Mouse (Mus musculus) heart, postnatal 36 days (tissue): ENCODE data around the gene Serpina1f. TPM values are rescaled to one million over a fixed set of nuclear protein-coding genes. Genes with fewer than 3 reads are reported as not detected.
A peak's percentile ranks its signal among the peaks of the same experiment; 100 is the strongest.
"Not testable (repeated sequence)": the region's sequence is repeated elsewhere in the genome, so short reads cannot be mapped to it uniquely, and the experiment has no call there.

Experiments used
- DNase-seq, 2 experiments: peaks; one replicate each; pipeline ENCODE4 v3.0.0; 2021 to 2022
- intact Hi-C: fragments of 180-260 bp; cut with DNase I; formaldehyde crosslinking; loops from one replicate; pipeline ENCODE4 v1.15.1; 2025
- total RNA-seq, 2 experiments: library from RNA; stranded (reverse); gene quantifications; 2 replicates each; pipeline ENCODE4 v1.2.3; 2021

Gene Serpina1f
- total RNA-seq: not detected

GRCm38 (mm10) chr12:103695429-103695828 lies at the start of gene Serpina1f:
Serpina1f (minus strand) TSS chr12:103695529.
- intact Hi-C loops: no loop called here
- DNase-seq: no peak

GRCm38 (mm10) chr12:103737791-103738580 lies 42.7 kb upstream of the Serpina1f start:
- DNase-seq, intact Hi-C loops: not testable (repeated sequence)

GRCm38 (mm10) chr12:103735566-103735965 lies 40.2 kb upstream of the Serpina1f start:
- DNase-seq, intact Hi-C loops: not testable (repeated sequence)

GRCm38 (mm10) chr12:103735101-103735500 lies 39.8 kb upstream of the Serpina1f start:
- DNase-seq, intact Hi-C loops: not testable (repeated sequence)

GRCm38 (mm10) chr12:103711537-103711936 lies 16.2 kb upstream of the Serpina1f start:
- intact Hi-C loops: no loop called here
- no peak for DNase-seq

GRCm38 (mm10) chr12:103710405-103710804 lies 15.1 kb upstream of the Serpina1f start:
- DNase-seq: no peak
- intact Hi-C loops: no loop called here

GRCm38 (mm10) chr12:103706113-103706512 lies 10.8 kb upstream of the Serpina1f start:
- no peak for DNase-seq
- intact Hi-C loops: no loop called here

- intact Hi-C loops: no loop called here
- no peak for DNase-seq
Observed at GRCm38 (mm10) chr12:103705547-103705946, 10.2 kb upstream of the Serpina1f start.

GRCm38 (mm10) chr12:103700144-103700750 lies 4.9 kb upstream of the Serpina1f start:
- intact Hi-C loops: no loop called here
- no peak for DNase-seq

- DNase-seq: no peak
- intact Hi-C loops: no loop called here
Observed at GRCm38 (mm10) chr12:103688221-103688814, 7.0 kb downstream of the Serpina1f start.

- intact Hi-C loops: no loop called here
- DNase-seq: no peak
Observed at GRCm38 (mm10) chr12:103687021-103687420, 8.3 kb downstream of the Serpina1f start.

- intact Hi-C loops: no loop called here
Observed at GRCm38 (mm10) chr12:103686050-103686449, 9.3 kb downstream of the Serpina1f start.

GRCm38 (mm10) chr12:103685386-103685785 lies 9.9 kb downstream of the Serpina1f start:
- intact Hi-C loops: no loop called here
- DNase-seq: no peak

More at GRCm38 (mm10) chr12:103686050-103686449, 9.3 kb downstream of the Serpina1f start:
- no peak for DNase-seq

- intact Hi-C loops: no loop called here
- DNase-seq: no peak
Observed at GRCm38 (mm10) chr12:103683775-103684174, 11.6 kb downstream of the Serpina1f start.

- no peak for DNase-seq
- intact Hi-C loops: no loop called here
Observed at GRCm38 (mm10) chr12:103681739-103682138, 13.6 kb downstream of the Serpina1f start.

- DNase-seq: no peak
- intact Hi-C loops: no loop called here
Observed at GRCm38 (mm10) chr12:103681169-103681568, 14.2 kb downstream of the Serpina1f start.

GRCm38 (mm10) chr12:103679853-103680252 lies 15.5 kb downstream of the Serpina1f start:
- DNase-seq, intact Hi-C loops: not testable (repeated sequence)

- DNase-seq: no peak
- intact Hi-C loops: no loop called here
Observed at GRCm38 (mm10) chr12:103676039-103676438, 19.3 kb downstream of the Serpina1f start, which contains the start of gene Serpina16. Serpina16 (minus strand) TSS chr12:103676139.

- peak; percentile 23 to 34 for DNase-seq
- intact Hi-C loops: no loop called here
Observed at GRCm38 (mm10) chr12:103673179-103673578, 22.1 kb downstream of the Serpina1f start.

- intact Hi-C loops: no loop called here
- no peak for DNase-seq
Observed at GRCm38 (mm10) chr12:103671483-103671882, 23.8 kb downstream of the Serpina1f start.

- no peak for DNase-seq
Observed at GRCm38 (mm10) chr12:103670964-103671363, 24.4 kb downstream of the Serpina1f start.

More at GRCm38 (mm10) chr12:103670964-103671363, 24.4 kb downstream of the Serpina1f start:
- intact Hi-C loops: no loop called here
